Mouse (Mus musculus) C2C12 (cell line): ENCODE measurements at regions not wholly inside any gene's neighbourhood (a gene's known extent, or its start where the extent isn't known, plus 50 kb on each side); places are given as distances from the start of the nearest gene placed in this dataset.

Experiments used
- CTCF ChIP-seq: IDR thresholded peaks from one replicate; pipeline ENCODE4 v1.5.1; 2011; ENCODE audit not compliant: control insufficient read depth, insufficient read depth, insufficient read length
- MAX ChIP-seq: IDR thresholded peaks from one replicate; pipeline ENCODE4 v1.6.1; 2011; ENCODE audit warnings: mild to moderate bottlenecking, control low read depth
- MYOD1 ChIP-seq: IDR thresholded peaks from one replicate; pipeline ENCODE4 v1.6.1; 2011; ENCODE audit warnings: low read depth; ENCODE audit not compliant: control insufficient read depth, insufficient read length
- MYOG ChIP-seq: IDR thresholded peaks from one replicate; pipeline ENCODE4 v1.6.1; 2011; ENCODE audit not compliant: control insufficient read depth, insufficient read length; ENCODE audit errors: extremely low read depth
- USF1 ChIP-seq: IDR thresholded peaks from one replicate; pipeline ENCODE4 v1.6.1; 2011; ENCODE audit warnings: low read depth, mild to moderate bottlenecking, control low read depth, moderate library complexity

GRCm38 (mm10) chr14:72845621-72846440, 136.0 kb upstream of the Fndc3a start:
- no peak for TF ChIP-seq CTCF
- TF ChIP-seq MAX = no peak
- no peak for TF ChIP-seq USF1
- no peak for TF ChIP-seq MYOG
- no peak for TF ChIP-seq MYOD1
